Mouse (Mus musculus) stomach, postnatal 0 days (tissue): ENCODE measurements around the gene Lif.

ENCODE experiments used
- CTCF ChIP-seq: IDR thresholded peaks from 2 replicates; pipeline ENCODE4 v1.5.1; 2016; ENCODE audit warnings: antibody characterized with exemption, low read depth, mild to moderate bottlenecking, moderate library complexity
- EP300 ChIP-seq: optimal IDR thresholded peaks from 2 replicates; pipeline ENCODE3; 2016; ENCODE audit warnings: antibody characterized with exemption

- TF ChIP-seq CTCF (no peak), EP300 (no peak)
Measured at GRCm38 (mm10) chr11:4264066-4264465, 6.7 kb downstream of the Lif start.
